Mouse (Mus musculus): ENCODE measurements around the gene Wdsub1. TPM values are rescaled to one million over a fixed set of nuclear protein-coding genes. Genes with fewer than 3 reads are reported as not detected.
A peak's percentile ranks its signal among the peaks of the same experiment; 100 is the strongest.
"Not testable (repeated sequence)": the region's sequence is repeated elsewhere in the genome, so short reads cannot be mapped to it uniquely, and the experiment has no call there.

Gene Wdsub1
- polyA plus RNA-seq, 1 experiment: 9.9 TPM

DNA sequence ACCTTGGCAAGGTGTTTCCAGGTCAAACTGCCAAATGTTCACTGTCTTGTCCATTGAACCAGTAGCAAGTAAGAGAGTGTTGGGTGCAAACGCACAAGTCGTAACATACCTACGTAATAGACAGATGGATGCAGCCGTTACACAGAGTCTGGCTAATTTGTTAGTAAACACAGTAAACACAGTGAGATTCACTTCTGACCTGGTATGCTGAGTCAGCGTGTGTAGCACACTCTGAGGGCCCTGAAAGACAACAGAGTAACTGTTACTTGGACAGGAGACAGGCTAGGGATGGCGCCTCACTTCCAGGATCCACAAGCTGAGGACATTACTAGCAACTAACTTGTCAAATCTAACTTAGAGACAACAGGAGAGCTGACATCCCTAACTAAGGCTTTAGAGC lies 19.8 kb downstream of the Wdsub1 start:
- Histone ChIP-seq H3K4me1 (ENCODE audit: control insufficient read depth, insufficient read depth, insufficient read length, low read length) (no peaks in the 10 kb centered on the region), H3K4me3 (ENCODE audit: insufficient read depth, low read depth, low read length) (no peak overlapping the region), H3K27ac (replicated peaks; ENCODE audit: low read depth, low read length) (no peak overlapping the region)

DNA sequence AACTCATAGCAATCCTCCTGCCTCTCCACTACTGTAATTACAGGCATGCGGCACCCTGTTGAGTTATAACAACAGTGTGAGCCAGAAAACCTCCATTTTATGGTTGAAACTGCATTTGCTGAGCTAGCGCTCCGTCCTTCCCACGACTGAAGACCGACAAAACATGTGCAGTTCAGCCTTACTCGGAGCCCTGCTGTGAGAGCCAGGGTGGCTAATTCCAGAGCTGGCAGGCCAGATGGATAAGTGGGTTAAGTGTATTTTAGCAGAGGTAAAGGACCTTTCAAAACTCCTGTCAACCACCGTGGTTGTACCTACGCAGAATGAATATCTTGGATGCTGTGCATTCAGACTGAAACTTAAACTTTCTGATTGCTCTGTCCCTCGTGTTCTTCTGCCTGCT lies 28.0 kb downstream of the Wdsub1 start:
- no peaks in the 10 kb centered on the region for H3K4me1 ChIP-seq (ENCODE audit: control insufficient read depth, insufficient read depth, insufficient read length, low read length)
- no peak overlapping the region for H3K4me3 ChIP-seq (ENCODE audit: insufficient read depth, low read depth, low read length)
- H3K27ac ChIP-seq (replicated peaks; ENCODE audit: low read depth, low read length): no peak overlapping the region

- Histone ChIP-seq H3K4me3 (ENCODE audit: insufficient read depth, low read depth, low read length) (no peak overlapping the region), H3K27ac (replicated peaks; ENCODE audit: low read depth, low read length) (no peak overlapping the region), H3K4me1 (ENCODE audit: control insufficient read depth, insufficient read depth, insufficient read length, low read length) (no peaks in the 10 kb centered on the region)
Observed at GRCm38 (mm10) chr2:59853543-59853942, 28.8 kb downstream of the Wdsub1 start.

- no peak overlapping the region for H3K27ac ChIP-seq (replicated peaks; ENCODE audit: low read depth, low read length)
- no peaks in the 10 kb centered on the region for H3K4me1 ChIP-seq (ENCODE audit: control insufficient read depth, insufficient read depth, insufficient read length, low read length)
- H3K4me3 ChIP-seq (ENCODE audit: insufficient read depth, low read depth, low read length): no peak overlapping the region
Observed at GRCm38 (mm10) chr2:59852916-59853315, 29.5 kb downstream of the Wdsub1 start.

DNA sequence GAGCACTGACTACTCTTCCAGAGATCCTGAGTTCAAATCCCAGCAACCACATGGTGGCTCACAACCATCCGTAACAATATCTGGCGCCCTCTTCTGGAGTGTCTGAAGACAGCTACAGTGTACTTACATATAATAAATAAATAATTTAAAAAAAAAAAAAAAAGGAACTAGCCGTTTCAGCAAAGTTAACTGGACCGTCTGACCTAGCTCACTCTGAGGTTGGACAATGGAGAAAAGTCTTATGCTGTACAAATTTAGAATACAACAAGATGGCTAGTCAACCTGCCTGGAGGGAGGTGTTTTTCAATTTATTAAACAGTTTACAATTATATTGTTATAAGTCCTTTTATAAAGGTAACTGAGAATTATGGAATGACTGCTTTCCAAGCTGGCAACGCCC lies 30.5 kb downstream of the Wdsub1 start:
- H3K27ac ChIP-seq (replicated peaks; ENCODE audit: low read depth, low read length); H3K4me3 ChIP-seq (ENCODE audit: insufficient read depth, low read depth, low read length); H3K4me1 ChIP-seq (ENCODE audit: control insufficient read depth, insufficient read depth, insufficient read length, low read length): not testable (repeated sequence)

DNA sequence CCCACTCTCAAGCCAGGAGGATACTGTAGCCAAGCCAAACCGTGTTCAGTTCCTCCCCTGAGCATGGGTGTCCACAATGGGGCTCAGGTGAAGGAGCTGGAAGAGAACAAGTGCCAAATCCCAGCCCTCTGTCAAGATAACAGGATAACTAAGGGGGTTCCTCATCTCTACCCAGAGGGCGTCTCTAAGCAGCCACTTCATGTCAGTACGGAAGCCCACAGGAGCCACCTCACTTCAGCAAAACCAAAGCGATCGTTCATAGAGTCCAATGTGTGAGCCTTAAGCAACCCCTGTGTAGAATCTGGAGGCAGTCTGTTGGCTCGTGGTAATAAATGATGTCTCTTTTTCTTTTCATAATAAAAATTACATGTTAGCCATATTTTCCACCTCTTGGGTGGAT lies 38.5 kb downstream of the Wdsub1 start:
- peaks cover 8% of the 10 kb centered on the region for H3K4me1 ChIP-seq (ENCODE audit: control insufficient read depth, insufficient read depth, insufficient read length, low read length)
- no peak overlapping the region for H3K27ac ChIP-seq (replicated peaks; ENCODE audit: low read depth, low read length)
- H3K4me3 ChIP-seq (ENCODE audit: insufficient read depth, low read depth, low read length): no peak overlapping the region

DNA sequence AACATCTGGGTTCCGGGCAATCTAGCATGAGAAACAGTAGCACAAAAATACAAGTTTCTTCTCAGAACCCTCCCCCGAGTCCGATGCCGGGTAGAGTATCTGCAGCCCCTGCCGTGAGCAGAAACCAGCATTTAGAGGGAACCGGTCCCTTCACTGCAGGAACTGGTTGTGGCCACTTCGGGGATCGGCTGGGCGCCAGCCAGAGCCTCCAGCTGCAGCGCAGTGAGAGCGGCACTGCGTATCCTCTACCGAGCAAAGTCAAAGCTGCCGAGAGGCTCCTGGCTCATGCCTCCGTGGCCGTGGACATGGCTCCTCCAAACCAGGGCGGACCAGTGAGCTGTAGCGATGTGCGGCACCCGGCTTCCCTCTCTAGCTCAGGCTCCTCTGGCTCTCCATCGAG lies 39.2 kb downstream of the Wdsub1 start:
- Histone ChIP-seq H3K27ac (replicated peaks; ENCODE audit: low read depth, low read length) (peak overlapping the region; percentile 81; the same call in 1 of the 2 replicates), H3K4me3 (ENCODE audit: insufficient read depth, low read depth, low read length) (no peak overlapping the region), H3K4me1 (ENCODE audit: control insufficient read depth, insufficient read depth, insufficient read length, low read length) (peaks cover 13% of the 10 kb centered on the region)

DNA sequence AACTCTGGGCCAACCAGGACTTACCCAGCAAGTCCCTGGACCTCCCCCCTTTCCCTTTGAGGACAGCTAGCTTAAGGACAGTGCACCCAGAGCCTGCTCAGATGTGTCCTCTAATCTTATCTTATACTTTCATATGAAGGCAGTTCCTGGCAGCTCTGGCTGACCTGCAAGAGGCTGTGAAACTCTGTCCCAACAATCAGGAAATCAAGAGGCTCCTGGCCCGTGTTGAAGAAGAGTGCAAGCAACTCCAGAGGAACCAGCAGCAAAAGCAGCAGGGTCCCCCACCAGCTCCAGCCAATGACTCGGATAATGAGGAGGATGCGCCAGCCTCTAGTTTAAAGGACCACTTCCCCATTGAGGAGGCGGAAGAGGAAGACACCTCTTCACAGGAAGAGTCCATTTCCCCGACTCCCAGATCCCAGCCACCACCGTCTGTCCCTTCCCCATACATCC lies 39.8 kb downstream of the Wdsub1 start:
- Histone ChIP-seq H3K27ac (replicated peaks; ENCODE audit: low read depth, low read length) (peak overlapping the region; percentile 81), H3K4me3 (ENCODE audit: insufficient read depth, low read depth, low read length) (0 out of 2 replicates have a peak overlapping the region, but pooled peaks have one; percentile 3), H3K4me1 (ENCODE audit: control insufficient read depth, insufficient read depth, insufficient read length, low read length) (peaks cover 16% of the 10 kb centered on the region)

- Histone ChIP-seq H3K4me1 (ENCODE audit: control insufficient read depth, insufficient read depth, insufficient read length, low read length) (peaks cover 16% of the 10 kb centered on the region), H3K4me3 (ENCODE audit: insufficient read depth, low read depth, low read length) (peak overlapping the region; percentile 25; the same call in 1 of the 2 replicates), H3K27ac (replicated peaks; ENCODE audit: low read depth, low read length) (peak overlapping the region; percentile 81)
Observed at GRCm38 (mm10) chr2:59841944-59842343, 40.4 kb downstream of the Wdsub1 start.

GRCm38 (mm10) chr2:59841189-59841939 lies 41.0 kb downstream of the Wdsub1 start:
- peak overlapping the region; percentile 93 for H3K27ac ChIP-seq (replicated peaks; ENCODE audit: low read depth, low read length)

DNA sequence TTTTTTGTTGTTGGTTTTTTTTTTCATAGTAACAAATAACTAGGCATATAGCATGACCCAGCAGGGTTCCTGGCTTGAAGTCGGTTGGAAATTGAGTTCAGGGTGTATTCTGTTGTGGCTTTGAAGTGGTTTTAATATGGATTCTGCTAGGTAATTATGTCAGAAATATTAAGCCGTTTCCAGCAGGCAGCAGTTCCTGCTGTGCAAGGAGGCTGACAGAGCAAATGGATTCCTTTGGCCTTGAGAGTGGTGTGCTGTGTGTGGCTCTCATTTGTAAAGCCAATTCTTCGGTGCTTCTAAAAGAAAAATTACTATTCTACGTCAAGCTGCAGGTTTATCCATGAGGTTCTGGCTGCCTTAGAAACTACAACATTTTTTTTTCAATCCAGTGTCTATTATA lies 42.2 kb downstream of the Wdsub1 start:
- H3K4me3 ChIP-seq (ENCODE audit: insufficient read depth, low read depth, low read length): no peak overlapping the region
- H3K4me1 ChIP-seq (ENCODE audit: control insufficient read depth, insufficient read depth, insufficient read length, low read length): peaks cover 16% of the 10 kb centered on the region
- H3K27ac ChIP-seq (replicated peaks; ENCODE audit: low read depth, low read length): peak overlapping the region; percentile 94

More at GRCm38 (mm10) chr2:59841189-59841939, 41.0 kb downstream of the Wdsub1 start:
- Histone ChIP-seq H3K4me1 (ENCODE audit: control insufficient read depth, insufficient read depth, insufficient read length, low read length) (peaks cover 16% of the 10 kb centered on the region), H3K4me3 (ENCODE audit: insufficient read depth, low read depth, low read length) (peak overlapping the region; percentile 25; the same call in 1 of the 2 replicates)

- H3K27ac ChIP-seq (replicated peaks; ENCODE audit: low read depth, low read length): peak overlapping the region; percentile 94
Observed at GRCm38 (mm10) chr2:59839755-59840154, 42.6 kb downstream of the Wdsub1 start.

GRCm38 (mm10) chr2:59838825-59839224 lies 43.6 kb downstream of the Wdsub1 start:
- Histone ChIP-seq H3K4me1 (ENCODE audit: control insufficient read depth, insufficient read depth, insufficient read length, low read length) (peaks cover 16% of the 10 kb centered on the region), H3K27ac (replicated peaks; ENCODE audit: low read depth, low read length) (peak overlapping the region; percentile 94), H3K4me3 (ENCODE audit: insufficient read depth, low read depth, low read length) (no peak overlapping the region)

More at GRCm38 (mm10) chr2:59839755-59840154, 42.6 kb downstream of the Wdsub1 start:
- Histone ChIP-seq H3K4me1 (ENCODE audit: control insufficient read depth, insufficient read depth, insufficient read length, low read length) (peaks cover 16% of the 10 kb centered on the region), H3K4me3 (ENCODE audit: insufficient read depth, low read depth, low read length) (no peak overlapping the region)

GRCm38 (mm10) chr2:59831831-59832230 lies 50.6 kb downstream of the Wdsub1 start:
- H3K4me3 ChIP-seq (ENCODE audit: insufficient read depth, low read depth, low read length): no peak overlapping the region
- peak overlapping the region; percentile 84 for H3K27ac ChIP-seq (replicated peaks; ENCODE audit: low read depth, low read length)
- peaks cover 24% of the 10 kb centered on the region for H3K4me1 ChIP-seq (ENCODE audit: control insufficient read depth, insufficient read depth, insufficient read length, low read length)

DNA sequence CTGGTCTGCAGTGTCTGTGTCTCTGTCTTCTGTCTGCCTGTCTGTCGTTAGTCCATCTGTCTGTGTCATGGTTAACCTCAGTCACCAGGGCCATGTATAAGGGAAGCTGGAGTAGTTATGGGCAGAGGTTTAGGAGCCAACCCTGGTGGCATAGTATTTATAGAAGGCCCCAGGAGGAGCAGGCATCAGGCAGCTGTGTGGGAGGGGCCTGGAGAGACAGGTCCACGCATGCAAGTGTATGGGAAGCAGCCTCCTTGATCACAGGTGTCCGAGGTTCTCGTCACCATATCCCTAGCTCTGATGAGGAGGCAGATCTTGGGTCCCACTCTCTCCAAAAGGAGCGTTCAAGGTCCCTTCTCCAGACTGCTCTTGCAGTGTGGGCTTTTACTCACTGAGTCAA lies 51.5 kb downstream of the Wdsub1 start:
- Histone ChIP-seq H3K4me1 (ENCODE audit: control insufficient read depth, insufficient read depth, insufficient read length, low read length) (peaks cover 24% of the 10 kb centered on the region), H3K4me3 (ENCODE audit: insufficient read depth, low read depth, low read length) (no peak overlapping the region), H3K27ac (replicated peaks; ENCODE audit: low read depth, low read length) (peak overlapping the region; percentile 84)

GRCm38 (mm10) chr2:59830151-59830550 lies 52.2 kb downstream of the Wdsub1 start:
- H3K4me1 ChIP-seq (ENCODE audit: control insufficient read depth, insufficient read depth, insufficient read length, low read length): peaks cover 24% of the 10 kb centered on the region
- peak overlapping the region; percentile 84 for H3K27ac ChIP-seq (replicated peaks; ENCODE audit: low read depth, low read length)
- H3K4me3 ChIP-seq (ENCODE audit: insufficient read depth, low read depth, low read length): no peak overlapping the region

All from brown adipose tissue, adult 24 weeks (tissue).